Mouse (Mus musculus): ENCODE data around the gene Aire. TPM values are rescaled to one million over a fixed set of nuclear protein-coding genes. Genes with fewer than 3 reads are reported as not detected.
"Not testable (repeated sequence)": the region's sequence is repeated elsewhere in the genome, so short reads cannot be mapped to it uniquely, and the experiment has no call there.

Gene Aire
- polyA plus RNA-seq, 1 experiment from 2014 or later: 0.13 TPM

GRCm38 (mm10) chr10:78028129-78028528 is 15.3 kb downstream of the Aire start:
- DNase-seq (ENCODE audit: low read depth, low spot score): peak; percentile 13
- in situ Hi-C loops (cut with MboI; ENCODE audit: low pct_unique_long_range_greater_than_20kb): loop anchor here (25.0 kb wide), 1 partner anchor 359 kb away; no protein-coding TSS in a partner anchor
- peak; percentile 85 for TF ChIP-seq CTCF (IDR thresholded peaks at IDR 0.05)
- ChIA-PET POLR2A (no interaction called here), CTCF (interaction anchor here (0.7 to 3.8 kb wide), 10 partner anchors 9 to 136 kb away, joined by 3 to 33 read pairs (median 7); partner anchors contain the start of gene Pfkl)
- H3K27me3 ChIP-seq: no peaks in the 10 kb centered on the region
- peak; percentile 60 for ATAC-seq

- DNase-seq (ENCODE audit: low read depth, low spot score); H3K27me3 ChIP-seq; ATAC-seq; POLR2A ChIA-PET: not testable (repeated sequence)
- TF ChIP-seq CTCF (IDR thresholded peaks at IDR 0.05): peak; percentile 60
- in situ Hi-C loops (cut with MboI; ENCODE audit: low pct_unique_long_range_greater_than_20kb): loop anchor here (25.0 kb wide), 1 partner anchor 362 kb away; no protein-coding TSS in a partner anchor
- CTCF ChIA-PET: interaction anchor here (2.4 kb wide), 1 partner anchor 41 kb away, joined by 9 read pairs; no protein-coding TSS in a partner anchor
These were observed 18.0 kb downstream of the Aire start for GRCm38 (mm10) chr10:78025453-78025852.

GRCm38 (mm10) chr10:78019984-78020383 is 23.4 kb downstream of the Aire start:
- ATAC-seq; DNase-seq (ENCODE audit: low read depth, low spot score); in situ Hi-C loops (cut with MboI; ENCODE audit: low pct_unique_long_range_greater_than_20kb); H3K27me3 ChIP-seq: not testable (repeated sequence)
- ChIA-PET CTCF (interaction anchor here (1.2 to 3.8 kb wide), 4 partner anchors 8 to 143 kb away, joined by 4 to 41 read pairs (median 16); partner anchors contain the start of gene Icosl), POLR2A (interaction anchor here (1.4 kb wide), 1 partner anchor 151 kb away, joined by 4 read pairs; no protein-coding TSS in a partner anchor)

GRCm38 (mm10) chr10:78019291-78019690 is 24.1 kb downstream of the Aire start:
- ATAC-seq: no peak

GRCm38 (mm10) chr10:78018797-78019203 is 24.6 kb downstream of the Aire start:
- ChIA-PET POLR2A (interaction anchor here (1.1 to 1.6 kb wide), 3 partner anchors 9 to 204 kb away, joined by 4 to 8 read pairs (median 4); partner anchors contain the start of gene Pfkl), CTCF (interaction anchor here (0.6 to 3.8 kb wide), 14 partner anchors 8 to 144 kb away, joined by 3 to 41 read pairs (median 5); partner anchors contain the start of genes Icosl and Pfkl)
- H3K27me3 ChIP-seq: no peaks in the 10 kb centered on the region
- peak; percentile 82 for ATAC-seq
- in situ Hi-C loops (cut with MboI; ENCODE audit: low pct_unique_long_range_greater_than_20kb): no loop called here
- no peak for TF ChIP-seq CTCF (IDR thresholded peaks at IDR 0.05)
- DNase-seq (ENCODE audit: low read depth, low spot score): peak; percentile 13

More at GRCm38 (mm10) chr10:78019291-78019690, 24.1 kb downstream of the Aire start:
- POLR2A ChIA-PET: interaction anchor here (1.1 to 1.6 kb wide), 3 partner anchors 10 to 203 kb away, joined by 4 to 8 read pairs (median 4); partner anchors contain the start of gene Pfkl
- DNase-seq (ENCODE audit: low read depth, low spot score): no peak
- in situ Hi-C loops (cut with MboI; ENCODE audit: low pct_unique_long_range_greater_than_20kb): no loop called here
- H3K27me3 ChIP-seq: no peaks in the 10 kb centered on the region
- CTCF ChIA-PET: interaction anchor here (0.6 to 3.8 kb wide), 14 partner anchors 9 to 144 kb away, joined by 3 to 41 read pairs (median 5); partner anchors contain the start of genes Icosl and Pfkl
- no peak for TF ChIP-seq CTCF (IDR thresholded peaks at IDR 0.05)

GRCm38 (mm10) chr10:78016366-78016765 is 27.0 kb downstream of the Aire start:
- in situ Hi-C loops (cut with MboI; ENCODE audit: low pct_unique_long_range_greater_than_20kb): no loop called here
- H3K27me3 ChIP-seq: no peaks in the 10 kb centered on the region
- DNase-seq (ENCODE audit: low read depth, low spot score) (no peak), ATAC-seq (no peak)
- CTCF ChIA-PET: interaction anchor here (0.9 to 3.8 kb wide), 3 partner anchors 11 to 146 kb away, joined by 3 to 41 read pairs (median 4); no protein-coding TSS in a partner anchor
- POLR2A ChIA-PET: interaction anchor here (1.0 kb wide), 1 partner anchor 32 kb away, joined by 4 read pairs; no protein-coding TSS in a partner anchor
- no peak for TF ChIP-seq CTCF (IDR thresholded peaks at IDR 0.05)

- no peak for TF ChIP-seq CTCF (IDR thresholded peaks at IDR 0.05)
- ChIA-PET CTCF (interaction anchor here (0.9 to 1.0 kb wide), 2 partner anchors 17 to 30 kb away, joined by 3 read pairs; no protein-coding TSS in a partner anchor), POLR2A (no interaction called here)
- H3K27me3 ChIP-seq: no peaks in the 10 kb centered on the region
- no peak for DNase-seq (ENCODE audit: low read depth, low spot score)
- ATAC-seq: no peak
- in situ Hi-C loops (cut with MboI; ENCODE audit: low pct_unique_long_range_greater_than_20kb): no loop called here
These were observed 27.9 kb downstream of the Aire start for GRCm38 (mm10) chr10:78015489-78015888.

GRCm38 (mm10) chr10:78012661-78013495 is 30.5 kb downstream of the Aire start:
- H3K27me3 ChIP-seq: no peaks in the 10 kb centered on the region
- DNase-seq (ENCODE audit: low read depth, low spot score): no peak

GRCm38 (mm10) chr10:78011116-78011515 is 32.3 kb downstream of the Aire start:
- ATAC-seq; DNase-seq (ENCODE audit: low read depth, low spot score); H3K27me3 ChIP-seq; in situ Hi-C loops (cut with MboI; ENCODE audit: low pct_unique_long_range_greater_than_20kb): not testable (repeated sequence)
- CTCF ChIA-PET: interaction anchor here (1.2 to 2.3 kb wide), 2 partner anchors 8 to 17 kb away, joined by 4 to 8 read pairs; no protein-coding TSS in a partner anchor
- POLR2A ChIA-PET: interaction anchor here (0.5 to 2.9 kb wide), 2 partner anchors 8 to 719 kb away, joined by 3 to 8 read pairs; no protein-coding TSS in a partner anchor

More at GRCm38 (mm10) chr10:78012661-78013495, 30.5 kb downstream of the Aire start:
- no peak for TF ChIP-seq CTCF (IDR thresholded peaks at IDR 0.05)
- in situ Hi-C loops (cut with MboI; ENCODE audit: low pct_unique_long_range_greater_than_20kb): no loop called here
- ATAC-seq: no peak
- CTCF ChIA-PET: no interaction called here
- POLR2A ChIA-PET: interaction anchor here (0.7 kb wide), 1 partner anchor 408 kb away, joined by 3 read pairs; no protein-coding TSS in a partner anchor

- in situ Hi-C loops (cut with MboI; ENCODE audit: low pct_unique_long_range_greater_than_20kb): no loop called here
- ATAC-seq (no peak), DNase-seq (ENCODE audit: low read depth, low spot score) (no peak)
- no peaks in the 10 kb centered on the region for H3K27me3 ChIP-seq
- POLR2A ChIA-PET: interaction anchor here (0.6 to 2.9 kb wide), 5 partner anchors 8 to 473 kb away, joined by 3 to 8 read pairs (median 3); no protein-coding TSS in a partner anchor
- no peak for TF ChIP-seq CTCF (IDR thresholded peaks at IDR 0.05)
- CTCF ChIA-PET: interaction anchor here (1.2 to 2.3 kb wide), 2 partner anchors 8 to 17 kb away, joined by 4 to 8 read pairs; no protein-coding TSS in a partner anchor
These were observed 33.1 kb downstream of the Aire start for GRCm38 (mm10) chr10:78010335-78010734.
